Mouse (Mus musculus) spleen, adult 18-20 months (tissue): ENCODE measurements around the gene Cped1.
"Not testable (repeated sequence)": the region's sequence is repeated elsewhere in the genome, so short reads cannot be mapped to it uniquely, and the experiment has no call there.

Source experiments
- DNase-seq, 2 experiments: peaks; one replicate each; pipeline ENCODE4 v3.0.0; 2022; ENCODE audit warnings: mixed read lengths in 2 of 2

Gene Cped1

DNA sequence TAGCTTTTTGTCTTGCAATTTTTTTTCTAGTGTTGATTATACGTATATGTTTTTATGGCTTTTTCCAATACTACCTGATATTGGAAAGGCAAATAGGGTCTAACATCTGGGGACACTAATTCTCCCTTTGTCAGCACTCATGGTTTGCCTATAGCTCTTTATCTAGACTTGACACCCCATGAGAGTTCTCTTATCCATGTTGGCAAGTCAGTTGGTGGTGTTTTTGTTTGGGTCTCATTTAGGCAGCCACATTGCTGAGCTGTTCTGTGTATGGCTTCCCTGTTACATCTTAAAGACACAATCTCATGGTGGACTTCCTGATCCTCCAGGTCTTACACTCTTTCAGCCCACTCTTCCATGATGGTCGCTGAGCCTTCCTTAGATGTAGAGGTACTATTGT is 42.1 kb downstream of the Cped1 start:
- no peak for DNase-seq

DNA sequence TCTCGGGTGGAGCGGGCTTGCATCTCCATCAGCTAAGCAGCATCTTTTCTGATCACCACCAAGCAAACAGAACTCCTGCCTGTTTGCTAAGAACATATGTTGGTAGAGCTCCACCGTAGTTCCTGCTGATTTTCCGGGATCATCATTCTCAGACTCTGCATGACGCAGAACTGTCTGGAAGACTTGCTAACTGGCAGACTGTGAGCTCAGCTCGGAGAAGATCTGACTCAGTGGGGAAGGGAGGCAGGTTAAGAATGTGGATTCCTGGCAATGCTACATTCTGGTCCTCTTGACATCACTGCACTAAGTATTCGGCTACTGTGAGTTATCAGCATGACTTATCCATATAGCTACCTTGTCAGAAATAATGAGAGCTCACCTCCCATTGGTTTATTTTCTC is 44.7 kb downstream of the Cped1 start:
- no peak for DNase-seq

GRCm38 (mm10) chr6:22033188-22033587 is 47.5 kb downstream of the Cped1 start:
- no peak for DNase-seq

GRCm38 (mm10) chr6:22035408-22035807 is 49.7 kb downstream of the Cped1 start:
- DNase-seq: no peak

- no peak for DNase-seq
These were observed 50.2 kb downstream of the Cped1 start for GRCm38 (mm10) chr6:22035895-22036294.

DNA sequence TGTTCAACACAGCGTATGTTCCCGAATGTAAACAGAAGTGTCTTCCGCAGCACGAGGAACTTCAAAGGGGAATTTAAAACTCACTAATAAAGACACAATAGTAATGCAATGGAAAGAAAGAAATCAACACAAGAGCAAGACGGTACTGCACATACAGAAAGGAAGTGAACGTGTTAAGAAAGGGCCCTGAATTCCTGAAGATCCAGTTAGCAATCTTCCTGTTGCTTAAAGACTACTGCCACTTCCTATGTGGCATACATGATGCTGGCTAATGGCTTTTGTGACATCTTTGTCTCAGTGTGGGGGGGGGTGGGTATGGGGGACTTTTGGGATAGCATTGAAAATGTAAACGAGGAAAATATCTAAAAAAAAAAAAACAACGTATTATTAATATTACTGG is 50.7 kb downstream of the Cped1 start:
- no peak for DNase-seq

DNA sequence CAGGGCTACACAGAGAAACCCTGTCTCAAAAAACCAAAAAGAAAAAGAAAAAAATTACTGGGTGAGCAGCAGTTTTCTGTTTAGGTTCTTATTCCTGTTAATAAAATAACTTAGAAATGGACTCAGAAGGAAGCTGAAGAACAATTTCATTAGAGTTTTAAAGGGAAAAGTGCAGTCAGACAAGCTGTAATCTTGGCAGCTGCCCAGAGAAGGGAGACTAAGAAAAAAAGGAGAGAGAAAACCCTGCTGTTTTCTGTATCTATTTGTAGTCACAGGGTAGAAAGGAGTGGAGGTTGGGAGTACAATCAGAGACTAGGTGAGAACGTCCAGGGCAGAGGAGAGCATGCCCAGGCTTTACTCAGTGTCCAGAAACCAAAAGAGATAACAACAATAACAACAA is 51.2 kb downstream of the Cped1 start:
- DNase-seq: no peak

GRCm38 (mm10) chr6:22037441-22038050 is 51.8 kb downstream of the Cped1 start:
- DNase-seq: no peak

DNA sequence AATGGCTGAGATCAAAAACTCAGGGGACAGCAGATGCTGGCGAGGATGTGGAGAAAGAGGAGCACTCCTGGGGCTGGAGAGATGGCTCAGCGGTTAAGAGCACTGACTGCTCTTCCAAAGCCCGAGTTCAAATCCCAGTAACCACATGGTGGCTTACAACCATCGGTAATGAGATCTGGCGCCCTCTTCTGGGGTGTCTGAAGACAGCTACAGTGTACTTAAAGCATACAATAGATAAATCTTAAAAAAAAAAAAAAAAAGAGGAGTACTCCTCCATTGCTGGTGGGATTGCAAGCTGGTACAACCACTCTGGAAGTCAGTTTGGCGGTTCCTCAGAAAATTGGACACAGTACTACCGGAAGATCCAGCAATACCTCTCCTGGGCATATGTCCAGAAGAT is 54.0 kb downstream of the Cped1 start:
- DNase-seq: not testable (repeated sequence)

DNA sequence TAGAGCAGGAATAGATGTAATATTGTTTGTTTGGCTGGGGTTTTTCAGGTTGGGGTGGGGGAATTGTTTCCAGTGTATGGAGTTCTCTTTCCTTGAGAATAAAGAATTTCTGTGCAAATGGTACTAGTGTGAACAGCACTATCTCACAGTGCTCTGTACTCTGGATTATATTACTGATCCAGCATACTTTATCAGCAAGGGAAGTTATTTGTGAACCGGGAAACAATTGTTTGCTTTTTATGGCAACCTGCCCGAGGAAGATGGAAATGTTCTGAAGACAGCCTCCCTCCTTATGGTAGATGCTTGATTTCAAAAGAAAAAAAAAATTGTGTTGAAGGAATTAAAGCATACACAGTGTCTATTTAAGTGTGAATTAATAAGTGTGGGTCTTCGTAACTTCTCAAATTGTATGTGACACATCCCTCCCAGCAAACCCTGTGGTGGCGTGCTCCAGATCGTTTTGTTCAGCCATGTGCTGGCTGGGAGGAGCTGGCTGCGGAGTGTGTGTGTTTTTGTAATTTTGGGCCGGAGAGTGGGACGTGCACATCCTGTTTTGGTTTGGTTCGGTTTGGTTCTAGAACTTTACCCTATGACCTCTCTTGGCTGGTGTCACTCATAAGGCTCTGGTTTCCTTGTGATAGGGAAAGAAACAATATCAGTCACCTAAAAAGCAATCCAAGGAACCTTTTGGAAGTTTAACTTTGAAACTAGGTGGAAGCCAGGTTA is 59.3 kb downstream of the Cped1 start:
- DNase-seq: no peak

DNA sequence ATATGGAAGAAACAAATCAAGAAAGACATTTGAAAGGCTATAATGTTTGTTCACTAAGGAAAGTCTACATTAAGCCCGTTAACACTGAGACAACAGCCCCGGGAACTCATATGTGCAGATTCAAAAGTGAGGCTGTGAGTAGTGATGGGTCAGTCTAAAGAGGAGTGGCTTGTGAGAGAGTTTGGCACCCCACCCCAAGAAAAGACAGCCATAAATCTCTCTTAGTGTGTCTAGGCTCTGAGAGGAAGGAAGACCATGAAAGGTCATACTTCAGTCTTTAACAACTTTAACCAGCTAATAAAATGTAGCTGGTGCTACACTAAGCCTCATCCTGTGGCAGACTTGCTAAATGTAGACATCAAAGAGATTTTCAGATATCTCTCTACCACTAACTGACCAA is 61.4 kb downstream of the Cped1 start:
- DNase-seq: no peak

DNA sequence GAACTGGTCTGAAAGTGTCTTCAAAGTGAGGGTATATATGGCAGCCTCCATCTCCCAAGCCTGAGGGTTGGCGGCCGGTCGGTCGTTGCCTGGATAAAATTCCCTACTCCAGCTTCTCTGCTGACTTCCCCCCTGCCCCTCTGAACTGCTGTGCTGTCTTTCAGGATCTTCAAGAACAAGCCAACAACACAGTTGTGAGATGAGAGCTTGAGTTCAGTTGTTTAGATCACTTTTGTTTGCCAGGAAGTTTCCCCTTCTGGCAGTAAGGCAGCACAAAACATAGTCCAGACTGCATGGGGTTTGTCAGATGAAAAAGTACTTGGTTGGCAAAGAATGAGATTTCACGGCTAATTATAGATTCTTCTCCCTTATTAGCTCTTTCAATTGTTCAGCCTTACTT is 63.4 kb downstream of the Cped1 start:
- no peak for DNase-seq

DNA sequence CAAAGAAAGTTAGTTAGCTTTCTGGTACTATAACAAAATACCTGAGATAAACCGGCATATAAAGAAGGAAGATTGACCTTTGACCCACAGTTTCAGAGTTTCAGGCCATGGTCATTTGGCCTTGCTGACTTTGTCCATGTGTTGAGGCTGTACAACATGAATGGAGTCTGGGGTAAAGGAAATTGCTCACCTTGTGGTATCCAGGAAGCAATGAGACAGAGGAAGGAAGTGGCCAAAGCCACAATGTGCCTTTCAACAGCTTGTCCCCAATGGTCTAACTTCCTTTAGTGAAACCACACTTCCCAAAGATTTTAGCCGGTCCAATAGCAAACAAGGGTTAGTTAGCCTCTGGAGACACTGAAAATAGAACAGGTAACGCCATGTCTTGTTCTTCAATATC is 65.8 kb downstream of the Cped1 start:
- DNase-seq: no peak

- no peak for DNase-seq
These were observed 67.3 kb downstream of the Cped1 start for GRCm38 (mm10) chr6:22053014-22053413.

DNA sequence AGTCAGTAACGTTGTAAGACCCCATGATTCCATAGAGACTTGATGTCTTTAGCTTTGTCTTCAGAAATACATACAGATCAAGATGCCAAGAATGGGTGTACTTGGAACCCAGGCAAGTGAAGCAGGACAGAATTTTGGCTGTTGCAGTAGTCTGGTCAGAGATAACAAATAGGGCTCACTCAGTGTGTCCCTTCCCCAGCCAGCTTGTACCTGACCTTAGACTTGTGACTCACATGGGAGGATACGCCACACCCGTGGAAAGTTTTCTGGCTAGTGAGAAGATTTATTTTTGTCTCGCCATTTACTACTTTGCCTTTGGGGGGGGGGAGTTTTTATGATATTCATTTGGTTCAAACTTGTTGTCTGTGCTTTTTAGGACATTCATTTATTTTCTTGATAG is 78.6 kb downstream of the Cped1 start:
- DNase-seq: no peak

DNA sequence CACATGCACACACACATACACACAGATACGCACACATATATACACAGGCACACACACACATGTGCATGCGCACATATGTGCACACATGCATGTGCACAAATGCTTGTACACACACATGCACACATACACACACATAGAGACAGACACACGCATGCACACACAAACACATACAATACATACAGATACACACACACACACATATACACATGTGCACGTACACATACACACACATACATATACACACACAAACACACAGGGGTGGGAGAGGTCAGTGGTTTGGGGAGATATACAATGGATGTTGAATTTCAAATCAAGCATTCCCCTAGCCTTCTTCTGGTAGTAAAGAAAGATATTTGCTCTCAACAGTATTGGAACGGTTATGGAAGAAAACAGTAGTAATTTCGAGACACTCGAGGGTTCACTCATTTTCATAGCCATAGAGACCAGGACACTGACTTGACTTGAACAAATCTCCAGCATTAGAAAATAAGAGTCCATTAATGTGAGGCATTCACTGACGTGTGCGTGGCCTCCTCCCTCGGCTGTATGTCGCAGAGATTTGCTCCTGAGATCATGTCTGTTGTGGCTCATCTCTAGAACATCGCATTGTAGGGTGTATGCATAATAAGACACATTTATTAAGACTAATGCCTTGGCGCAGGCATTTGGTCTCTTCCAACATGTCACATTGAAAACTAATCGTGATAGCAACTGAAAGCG is 85.0 kb downstream of the Cped1 start:
- no peak for DNase-seq

- DNase-seq: no peak
These were observed 85.7 kb downstream of the Cped1 start for GRCm38 (mm10) chr6:22071323-22071840.

DNA sequence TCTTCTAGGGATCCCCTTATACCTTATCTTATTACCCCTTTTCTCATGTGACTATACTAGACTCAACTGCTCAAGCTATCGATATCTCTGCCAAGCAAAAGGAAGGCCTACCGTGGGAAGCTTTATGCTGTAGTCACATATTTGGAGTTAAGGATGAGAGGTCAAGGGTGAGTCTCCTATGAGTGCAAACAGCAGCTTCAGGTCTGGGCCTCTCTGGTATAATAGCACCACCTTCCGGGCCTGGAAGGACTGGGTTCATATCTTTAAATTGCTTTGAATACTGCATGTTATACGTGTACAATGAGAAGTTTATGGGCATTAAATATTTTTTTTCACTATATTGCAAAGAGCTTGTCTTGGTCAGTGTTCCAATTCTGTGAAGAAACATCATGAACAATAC is 87.0 kb downstream of the Cped1 start:
- DNase-seq: no peak

GRCm38 (mm10) chr6:22074232-22075083 is 88.7 kb downstream of the Cped1 start:
- no peak for DNase-seq

GRCm38 (mm10) chr6:22078686-22079264 is 93.1 kb downstream of the Cped1 start:
- no peak for DNase-seq

- DNase-seq: no peak
These were observed 100.3 kb downstream of the Cped1 start for GRCm38 (mm10) chr6:22086056-22086455.

- peak in 1 of 2 experiments; percentile 35 for DNase-seq
These were observed 102.8 kb downstream of the Cped1 start for GRCm38 (mm10) chr6:22088346-22089064.
